Mouse (Mus musculus): ENCODE results near the gene Cldn13. TPM values are rescaled to one million over a fixed set of nuclear protein-coding genes. Genes with fewer than 3 reads are reported as not detected.
A peak's percentile ranks its signal among the peaks of the same experiment; 100 is the strongest.

Gene Cldn13
- polyA plus RNA-seq, 1 experiment from 2014 or later: 0.49 TPM

DNA sequence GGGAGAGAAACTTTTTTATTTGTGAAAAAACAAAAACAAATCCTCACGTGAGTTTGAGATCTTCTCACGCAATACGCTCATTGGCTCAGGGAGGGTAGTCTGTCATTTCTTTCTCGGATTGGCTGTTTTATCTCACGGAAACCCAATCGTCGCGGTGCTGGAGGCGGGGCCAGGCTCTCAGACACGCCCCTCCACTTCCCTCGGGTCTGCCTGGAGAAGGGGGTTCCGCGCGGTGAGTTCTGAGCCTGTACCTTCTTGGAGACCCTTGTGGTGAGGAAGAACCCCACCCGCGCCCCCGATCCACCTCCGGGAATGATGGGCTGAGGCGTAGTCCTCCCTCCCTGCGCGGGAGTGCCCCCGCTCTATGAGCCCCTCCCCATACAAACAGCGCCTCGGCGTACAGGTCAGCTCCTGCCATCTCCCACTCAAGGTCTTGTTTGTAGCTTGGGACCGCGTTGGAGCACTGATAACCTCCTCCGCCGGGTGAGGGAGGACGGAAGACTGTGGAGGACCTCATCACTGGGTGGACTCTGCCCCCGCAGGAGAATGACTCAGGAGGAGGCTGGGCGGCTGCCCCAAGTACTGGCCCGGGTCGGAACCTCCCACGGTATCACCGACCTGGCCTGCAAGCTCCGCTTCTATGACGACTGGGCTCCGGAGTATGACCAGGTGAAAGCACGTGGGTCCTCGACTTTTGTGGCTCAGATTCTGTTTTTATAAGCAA lies 17.0 kb upstream of the Cldn13 start, which contains the start of gene Mettl27:
TSS of gene Mettl27 (plus strand) at position 190 of the 724 bp plus-strand sequence.
- peak within 1 kb of the TSS; percentile 58 for H3K4me3 ChIP-seq
- H3K27me3 ChIP-seq: 0 out of 2 replicates have a peak, but pooled peaks cover 3% of the 10 kb centered on the region
- under 1% methylated on average over 41 of the region's 41 CpGs for WGBS
- H3K27ac ChIP-seq (replicated peaks): 0 out of 2 replicates have a peak within 1 kb of the TSS, but pooled peaks have one; percentile 13
- ATAC-seq (ENCODE audit: low read depth): peak; percentile 98
- H3K9ac ChIP-seq: peak within 1 kb of the TSS; percentile 75
- H3K9me3 ChIP-seq: no peaks in the 10 kb centered on the region
- H3K4me2 ChIP-seq: peak within 1 kb of the TSS; percentile 95
- peaks cover 7% of the 10 kb centered on the region; the same call in 1 of the 2 replicates for H3K4me1 ChIP-seq (replicated peaks)
- no peaks in the 10 kb centered on the region for H3K36me3 ChIP-seq

DNA sequence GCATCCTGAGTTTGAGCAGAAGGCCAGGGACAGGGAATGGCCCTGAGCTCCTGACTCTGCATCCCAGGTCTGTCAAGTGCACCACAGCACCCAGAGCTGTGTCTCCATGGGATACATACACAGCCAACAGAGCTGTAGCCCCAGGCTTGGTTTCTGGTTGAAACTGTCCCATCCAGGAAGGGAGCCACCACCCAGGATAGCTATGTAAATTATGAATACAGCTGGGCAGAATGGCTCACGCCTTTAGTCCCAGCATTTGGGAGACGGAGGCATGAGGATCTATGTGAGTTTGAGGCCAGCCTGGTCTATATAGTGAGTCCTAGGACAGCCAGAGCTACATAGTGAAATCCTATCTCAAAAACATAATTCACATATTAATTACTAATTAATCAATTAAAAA lies 14.7 kb upstream of the Cldn13 start:
- ATAC-seq (ENCODE audit: low read depth): no peak
- Histone ChIP-seq H3K36me3 (no peaks in the 10 kb centered on the region), H3K4me2 (no peak overlapping the region), H3K4me1 (replicated peaks) (peaks cover 7% of the 10 kb centered on the region; the same call in 1 of the 2 replicates), H3K9ac (no peak overlapping the region), H3K4me3 (no peak overlapping the region), H3K27ac (replicated peaks) (no peak overlapping the region), H3K9me3 (no peaks in the 10 kb centered on the region), H3K27me3 (0 out of 2 replicates have a peak, but pooled peaks cover 3% of the 10 kb centered on the region)
- 80% methylated on average over 2 of the region's 2 CpGs for WGBS

DNA sequence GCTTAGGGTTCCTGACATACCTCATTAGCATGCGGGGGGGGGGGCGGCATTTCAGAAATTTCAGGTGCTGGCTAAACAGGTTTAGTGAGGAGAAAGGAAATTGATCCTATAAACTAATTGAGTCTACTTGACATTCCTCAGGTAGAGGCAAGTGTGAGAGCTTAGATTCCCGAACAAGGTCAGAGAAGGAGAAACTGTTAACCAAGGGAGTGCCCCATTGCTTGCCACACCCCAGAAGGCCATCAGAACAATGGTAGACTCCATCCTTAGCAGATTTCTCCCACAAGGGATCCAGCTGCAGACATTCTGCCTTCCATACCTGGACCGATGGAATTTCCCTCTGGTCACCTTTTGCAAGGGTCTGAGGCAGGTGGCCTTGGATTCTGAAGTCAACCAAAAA lies 11.4 kb upstream of the Cldn13 start:
- no peaks in the 10 kb centered on the region for H3K4me1 ChIP-seq (replicated peaks)
- no peaks in the 10 kb centered on the region for H3K36me3 ChIP-seq
- ATAC-seq (ENCODE audit: low read depth): no peak
- no peak overlapping the region for H3K9ac ChIP-seq
- no peaks in the 10 kb centered on the region for H3K9me3 ChIP-seq
- H3K27me3 ChIP-seq: 0 out of 2 replicates have a peak, but pooled peaks cover 3% of the 10 kb centered on the region
- no peak overlapping the region for H3K27ac ChIP-seq (replicated peaks)
- H3K4me2 ChIP-seq: no peak overlapping the region
- WGBS: 82% methylated on average over 4 of the region's 4 CpGs
- no peak overlapping the region for H3K4me3 ChIP-seq

DNA sequence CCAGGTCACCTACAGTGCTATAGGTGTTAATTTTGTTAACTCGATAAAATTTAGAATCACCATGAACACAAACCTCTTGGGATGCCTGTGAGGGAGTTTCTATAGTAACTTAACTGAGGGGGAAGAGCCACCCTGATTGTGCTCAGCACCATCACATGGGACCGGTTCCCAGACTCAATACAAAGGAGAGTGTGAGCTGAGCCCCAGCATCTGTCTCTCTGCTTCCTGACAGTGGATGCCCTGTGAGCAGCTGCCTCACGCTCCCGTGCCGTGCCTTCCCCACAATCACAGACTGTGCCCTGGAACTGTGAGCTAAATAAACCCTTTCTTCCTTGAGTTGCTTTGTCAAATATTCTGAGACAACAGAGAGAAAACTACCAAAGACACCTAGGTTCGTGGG lies 7.8 kb upstream of the Cldn13 start:
- WGBS: 67% methylated on average over 6 of the region's 6 CpGs

DNA sequence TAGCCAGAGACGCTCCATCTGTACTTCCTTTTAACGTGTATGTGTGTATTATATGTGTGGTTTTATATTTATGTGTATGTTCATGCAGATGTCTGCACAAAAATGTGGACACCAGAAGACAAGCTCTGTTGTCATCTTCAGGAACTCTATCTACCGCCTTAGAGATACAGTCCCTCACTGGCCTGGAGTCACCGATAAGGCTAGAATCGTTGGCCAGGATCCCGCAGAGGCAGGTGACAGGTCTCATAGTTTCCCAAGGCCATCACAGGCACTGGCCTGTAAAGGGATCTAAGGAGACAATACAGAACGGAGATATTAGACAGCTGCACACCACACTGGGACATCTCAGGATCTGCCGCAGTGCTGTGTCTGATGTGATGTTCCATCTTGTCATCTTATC lies 5.8 kb upstream of the Cldn13 start:
- H3K27ac ChIP-seq (replicated peaks): no peak overlapping the region
- H3K36me3 ChIP-seq: no peaks in the 10 kb centered on the region
- no peaks in the 10 kb centered on the region for H3K27me3 ChIP-seq
- H3K4me3 ChIP-seq: no peak overlapping the region
- H3K9me3 ChIP-seq: no peaks in the 10 kb centered on the region
- no peak overlapping the region for H3K4me2 ChIP-seq
- no peak for ATAC-seq (ENCODE audit: low read depth)
- H3K9ac ChIP-seq: no peak overlapping the region
- WGBS: 93% methylated on average over 8 of the region's 8 CpGs
- H3K4me1 ChIP-seq (replicated peaks): no peaks in the 10 kb centered on the region

More for the DNA sequence above, 7.8 kb upstream of the Cldn13 start:
- H3K27ac ChIP-seq (replicated peaks): no peak overlapping the region
- no peaks in the 10 kb centered on the region for H3K36me3 ChIP-seq
- no peak for ATAC-seq (ENCODE audit: low read depth)
- H3K9me3 ChIP-seq: no peaks in the 10 kb centered on the region
- no peak overlapping the region for H3K4me3 ChIP-seq
- no peak overlapping the region for H3K9ac ChIP-seq
- H3K4me2 ChIP-seq: no peak overlapping the region
- no peaks in the 10 kb centered on the region for H3K4me1 ChIP-seq (replicated peaks)
- H3K27me3 ChIP-seq: no peaks in the 10 kb centered on the region

DNA sequence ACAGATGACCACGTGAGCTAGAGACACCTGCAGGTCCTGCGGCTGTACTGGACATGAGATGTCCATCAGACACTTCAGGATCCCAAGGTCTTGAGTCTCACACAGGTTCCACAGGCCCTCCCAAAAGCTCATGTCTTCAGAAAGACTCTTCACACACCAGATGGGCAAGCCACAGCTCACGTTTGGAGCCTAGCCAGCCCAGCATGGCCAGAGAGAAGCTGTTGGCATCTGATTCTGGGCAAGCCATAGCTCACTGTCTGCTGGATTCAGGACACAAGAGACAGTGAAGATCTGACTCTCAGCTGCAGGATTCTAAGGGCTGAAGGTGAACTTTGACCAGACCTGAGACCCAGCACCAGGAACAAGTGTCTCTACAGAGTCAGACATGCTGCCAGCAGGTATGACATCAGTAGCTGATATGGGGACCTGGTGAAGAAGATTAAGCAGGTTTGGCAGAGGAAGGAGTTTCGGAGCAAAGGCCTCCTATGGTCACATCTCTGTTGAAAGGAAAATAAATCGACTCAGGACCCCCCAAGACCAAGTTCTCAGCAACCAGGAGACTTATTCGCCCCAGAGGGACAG lies 4.9 kb upstream of the Cldn13 start:
- Histone ChIP-seq H3K9me3 (no peaks in the 10 kb centered on the region), H3K4me1 (replicated peaks) (no peaks in the 10 kb centered on the region), H3K27me3 (no peaks in the 10 kb centered on the region), H3K9ac (no peak overlapping the region), H3K27ac (replicated peaks) (no peak overlapping the region), H3K4me2 (no peak overlapping the region), H3K36me3 (no peaks in the 10 kb centered on the region), H3K4me3 (no peak overlapping the region)
- no peak for ATAC-seq (ENCODE audit: low read depth)
- WGBS: 78% methylated on average over 6 of the region's 6 CpGs

DNA sequence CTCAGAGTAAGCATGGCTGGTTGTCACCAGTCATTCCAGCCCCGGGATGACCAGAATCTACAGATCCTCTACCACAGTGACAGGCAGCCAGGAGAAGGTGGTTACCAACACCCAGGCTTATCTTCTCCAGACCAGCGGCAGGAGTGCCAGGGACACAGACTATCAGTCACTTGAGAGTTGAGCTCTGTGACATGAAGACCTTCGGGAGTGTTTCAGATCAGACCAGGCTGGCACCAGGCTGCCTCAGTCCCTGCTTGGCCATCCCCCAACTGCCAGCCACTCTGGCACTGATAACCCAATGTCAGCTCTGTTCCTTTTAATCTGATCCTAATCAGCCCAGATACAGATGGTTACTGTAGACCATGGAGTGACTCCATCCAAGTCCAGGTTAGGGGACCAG lies 3.8 kb upstream of the Cldn13 start:
- ATAC-seq (ENCODE audit: low read depth): no peak
- Histone ChIP-seq H3K9me3 (no peaks in the 10 kb centered on the region), H3K27me3 (no peaks in the 10 kb centered on the region), H3K4me3 (no peak overlapping the region), H3K36me3 (no peaks in the 10 kb centered on the region), H3K4me2 (no peak overlapping the region), H3K9ac (no peak overlapping the region), H3K27ac (replicated peaks) (no peak overlapping the region), H3K4me1 (replicated peaks) (no peaks in the 10 kb centered on the region)
- WGBS: 90% methylated on average over 3 of the region's 3 CpGs

DNA sequence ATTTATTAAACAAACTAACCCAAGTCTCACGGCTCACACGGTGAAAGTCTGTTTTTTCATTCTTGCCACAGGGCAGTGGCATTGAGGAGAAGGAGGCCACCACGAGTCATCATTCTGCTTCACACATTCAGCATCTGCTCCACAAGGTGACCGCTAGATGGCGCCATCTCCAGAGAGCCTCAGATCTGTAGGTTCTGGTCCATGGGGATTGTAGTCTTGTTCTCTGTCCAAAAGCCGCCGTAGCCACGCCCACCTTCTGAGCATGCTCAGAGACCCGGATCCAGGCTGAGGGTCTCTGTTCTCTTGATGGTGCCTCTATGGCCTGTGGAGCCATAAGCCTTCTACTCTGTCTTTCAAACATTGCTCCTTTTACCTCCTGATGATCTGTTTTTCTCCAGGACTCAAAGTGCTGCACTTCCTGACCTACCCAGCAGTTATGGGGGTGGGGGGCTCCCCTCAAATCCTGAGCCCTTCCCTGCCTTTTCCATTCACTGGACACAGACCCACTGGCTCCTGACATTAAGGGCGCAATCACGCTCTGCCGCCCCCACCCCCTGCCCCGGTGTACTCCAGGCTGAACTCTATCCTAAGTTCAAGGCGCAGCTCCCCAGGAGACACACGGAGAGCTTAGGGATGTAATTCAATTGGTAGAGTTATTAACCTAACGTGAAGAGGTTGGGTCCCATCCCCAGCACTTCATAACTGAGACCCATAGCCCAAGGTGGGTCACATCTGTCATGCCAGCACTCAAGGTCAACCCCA lies 2.9 kb upstream of the Cldn13 start:
- ATAC-seq (ENCODE audit: low read depth): no peak
- 53% methylated on average over 16 of the region's 16 CpGs for WGBS
- H3K27me3 ChIP-seq: no peaks in the 10 kb centered on the region

DNA sequence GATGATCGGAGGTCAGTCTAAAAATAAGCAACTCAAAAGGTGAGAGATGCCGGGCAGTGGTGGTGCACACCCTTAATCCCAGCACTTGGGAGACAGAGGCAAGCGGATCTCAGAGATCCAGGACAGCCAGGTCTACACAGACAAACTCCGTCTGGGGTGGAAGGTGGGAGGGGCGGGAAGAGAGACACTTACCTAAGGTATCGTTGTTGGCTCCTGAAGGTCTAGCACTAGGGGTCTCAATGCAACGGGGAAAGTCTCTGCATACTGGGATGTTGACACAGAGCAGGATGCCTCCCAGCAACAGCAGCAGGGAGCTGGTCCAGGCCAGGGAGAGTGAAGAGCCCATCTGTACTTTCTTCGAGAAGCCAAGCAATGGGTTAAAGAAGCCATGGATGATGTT lies 816 bp downstream of the Cldn13 start:
- 86% methylated on average over 8 of the region's 8 CpGs for WGBS
- Histone ChIP-seq H3K4me2 (no peak overlapping the region), H3K9me3 (no peaks in the 10 kb centered on the region), H3K4me3 (no peak overlapping the region), H3K27ac (replicated peaks) (no peak overlapping the region), H3K4me1 (replicated peaks) (no peaks in the 10 kb centered on the region), H3K27me3 (no peaks in the 10 kb centered on the region), H3K36me3 (no peaks in the 10 kb centered on the region), H3K9ac (no peak overlapping the region)
- no peak for ATAC-seq (ENCODE audit: low read depth)

More for the DNA sequence above, 2.9 kb upstream of the Cldn13 start:
- no peak overlapping the region for H3K4me2 ChIP-seq
- no peaks in the 10 kb centered on the region for H3K4me1 ChIP-seq (replicated peaks)
- no peak overlapping the region for H3K4me3 ChIP-seq
- H3K36me3 ChIP-seq: no peaks in the 10 kb centered on the region
- no peaks in the 10 kb centered on the region for H3K9me3 ChIP-seq
- H3K27ac ChIP-seq (replicated peaks): no peak overlapping the region
- no peak overlapping the region for H3K9ac ChIP-seq

DNA sequence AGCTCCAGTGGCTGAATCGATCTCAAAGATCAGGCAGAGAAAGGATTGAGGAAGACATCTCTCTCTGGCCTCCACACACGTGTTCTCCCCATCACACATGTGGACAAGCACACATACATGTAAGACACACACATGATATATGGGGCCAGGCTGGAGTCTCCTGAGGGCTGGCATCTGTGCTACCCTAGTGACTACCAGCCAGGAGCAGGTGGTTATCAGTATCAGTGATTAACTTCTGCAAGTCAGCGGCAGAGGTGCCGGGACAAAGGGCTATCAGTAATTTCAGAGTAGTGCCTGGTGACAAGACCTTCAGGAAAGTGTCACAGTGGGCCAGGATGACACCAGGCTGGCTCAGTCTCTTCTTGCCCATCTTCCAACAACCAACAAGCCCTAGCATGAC lies 1.6 kb downstream of the Cldn13 start:
- no peak overlapping the region for H3K9ac ChIP-seq
- no peaks in the 10 kb centered on the region for H3K9me3 ChIP-seq
- H3K4me3 ChIP-seq: no peak overlapping the region
- H3K4me2 ChIP-seq: no peak overlapping the region
- WGBS: 89% methylated on average over 4 of the region's 4 CpGs
- H3K4me1 ChIP-seq (replicated peaks): no peaks in the 10 kb centered on the region
- no peak overlapping the region for H3K27ac ChIP-seq (replicated peaks)
- H3K36me3 ChIP-seq: no peaks in the 10 kb centered on the region
- no peak for ATAC-seq (ENCODE audit: low read depth)
- no peaks in the 10 kb centered on the region for H3K27me3 ChIP-seq

DNA sequence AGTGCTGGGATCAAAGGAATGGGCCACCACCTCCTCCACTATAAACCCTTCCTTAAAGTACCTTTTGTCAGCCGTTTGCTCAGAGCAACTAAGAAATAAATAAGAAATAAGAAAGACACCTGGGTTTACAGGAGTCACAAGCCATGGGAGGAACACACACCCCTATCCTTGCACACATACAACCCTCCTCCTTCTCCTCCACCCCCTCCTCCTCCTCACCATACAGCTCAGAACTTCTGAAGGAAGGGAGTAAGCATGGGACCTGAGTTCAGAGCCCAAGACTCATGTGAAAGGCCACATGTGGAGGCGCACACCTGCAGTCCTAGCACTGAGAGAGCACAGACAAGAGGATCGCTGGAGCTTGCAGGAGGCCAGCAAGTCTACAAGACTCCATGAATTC lies 2.0 kb downstream of the Cldn13 start:
- ATAC-seq (ENCODE audit: low read depth): no peak
- Histone ChIP-seq H3K4me3 (no peak overlapping the region), H3K9me3 (no peaks in the 10 kb centered on the region), H3K27ac (replicated peaks) (no peak overlapping the region), H3K27me3 (no peaks in the 10 kb centered on the region), H3K36me3 (no peaks in the 10 kb centered on the region), H3K4me2 (no peak overlapping the region), H3K4me1 (replicated peaks) (no peaks in the 10 kb centered on the region), H3K9ac (no peak overlapping the region)
- WGBS: 80% methylated on average over 3 of the region's 3 CpGs

DNA sequence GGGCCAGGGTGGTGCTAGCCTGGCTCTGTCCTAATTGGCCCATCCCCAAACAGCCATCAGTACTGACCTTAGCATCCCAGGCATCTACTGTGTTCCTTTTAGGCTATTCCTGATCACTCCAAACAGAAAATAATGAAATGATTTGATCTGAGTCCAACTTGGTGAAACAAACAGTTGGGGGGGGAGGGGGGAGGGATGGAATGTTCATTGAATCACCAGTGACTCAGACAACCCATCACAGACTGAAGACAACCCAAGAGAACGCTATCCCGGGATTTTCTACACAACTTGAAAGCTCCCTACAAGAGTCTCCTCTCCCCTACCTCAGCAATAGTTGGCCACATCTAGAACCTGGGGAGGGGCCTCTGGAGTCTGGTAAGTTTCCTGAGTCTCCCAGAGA lies 3.4 kb downstream of the Cldn13 start:
- Histone ChIP-seq H3K36me3 (no peaks in the 10 kb centered on the region), H3K27ac (replicated peaks) (no peak overlapping the region), H3K9me3 (no peaks in the 10 kb centered on the region), H3K4me2 (no peak overlapping the region), H3K9ac (no peak overlapping the region), H3K27me3 (no peaks in the 10 kb centered on the region), H3K4me3 (no peak overlapping the region), H3K4me1 (replicated peaks) (no peaks in the 10 kb centered on the region)
- WGBS: 87% methylated on average over 2 of the region's 2 CpGs
- no peak for ATAC-seq (ENCODE audit: low read depth)
